Mouse (Mus musculus) megakaryocyte, embryonic 14.5 days (primary cell): Measurements from ENCODE around the gene Nfib.

Source experiments
- FLI1 ChIP-seq: IDR thresholded peaks from 2 replicates; pipeline ENCODE4 v1.6.1; 2012; ENCODE audit warnings: low read length, inconsistent platforms, mixed read lengths
- GATA1 ChIP-seq: IDR thresholded peaks from 3 replicates; pipeline ENCODE4 v1.6.1; 2012; ENCODE audit warnings: mixed read lengths, low read length, inconsistent platforms, borderline replicate concordance

DNA sequence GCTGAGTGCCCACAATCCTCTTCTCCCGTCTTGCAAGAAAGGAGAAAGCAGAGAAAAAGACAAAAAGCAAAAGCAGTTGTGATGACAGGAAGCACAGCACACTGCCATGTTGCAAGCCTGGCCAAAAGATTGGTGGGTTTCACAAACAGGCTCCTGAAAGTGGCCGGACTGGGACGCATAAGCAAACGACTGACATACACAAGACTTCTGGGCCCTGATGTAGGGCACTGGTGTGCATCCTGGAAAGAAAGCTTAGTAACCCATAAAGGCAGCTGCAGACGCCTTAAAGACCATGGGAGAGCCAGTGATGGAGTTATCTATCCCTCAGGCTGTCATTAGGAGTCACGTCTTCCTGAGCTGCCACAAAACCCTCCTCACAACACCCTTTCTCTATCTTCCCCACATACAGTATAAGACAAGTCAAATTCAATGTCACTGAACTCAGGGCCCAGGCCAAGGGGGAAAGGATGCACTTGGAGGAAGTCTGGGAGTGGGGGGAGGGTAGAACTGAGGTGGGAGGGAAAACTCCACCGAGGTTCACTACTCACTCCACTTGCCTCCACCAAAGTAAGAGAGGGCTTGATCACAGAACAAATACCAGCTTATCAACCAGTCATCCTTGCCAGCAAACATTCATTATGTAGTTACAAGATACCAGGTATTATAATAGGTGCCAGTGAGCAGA, 6.2 kb upstream of the Nfib start:
- TF ChIP-seq GATA1 (no peak), FLI1 (no peak)
